Mouse (Mus musculus) heart, embryonic 11.5 days (tissue): ENCODE results near the gene Ofcc1. TPM values are rescaled to one million over a fixed set of nuclear protein-coding genes. Genes with fewer than 3 reads are reported as not detected.

ENCODE experiments used
- ATAC-seq: fragments of 200-750 bp; cut with Nextera tagmentation; replicated peaks from 2 replicates; pipeline ENCODE4 v1.8.0; 2017; ENCODE audit warnings: moderate library complexity; ENCODE audit not compliant: insufficient number of reproducible peaks, low FRiP score, low TSS enrichment
- H3K27ac ChIP-seq: fragments of 300-500 bp; sonication (generic); 2 replicates; pipeline ENCODE4 v1.5.1; 2014; ENCODE audit warnings: mild to moderate bottlenecking, low read depth, low read length
- H3K27me3 ChIP-seq: fragments of 300-500 bp; sonication (generic); 2 replicates; pipeline ENCODE4 v1.6.1; 2014; ENCODE audit warnings: mild to moderate bottlenecking, low read length, mixed read lengths; ENCODE audit not compliant: control insufficient read depth, insufficient read depth
- H3K36me3 ChIP-seq: fragments of 300-500 bp; sonication (generic); 2 replicates; pipeline ENCODE4 v1.6.1; 2014; ENCODE audit warnings: mild to moderate bottlenecking, low read length, moderate library complexity, mixed read lengths; ENCODE audit not compliant: control insufficient read depth, insufficient read depth
- H3K4me1 ChIP-seq: fragments of 300-500 bp; sonication (generic); 2 replicates; pipeline ENCODE4 v1.6.1; 2014; ENCODE audit warnings: low read length; ENCODE audit not compliant: control insufficient read depth, insufficient read depth
- H3K4me2 ChIP-seq: fragments of 300-500 bp; sonication (generic); 2 replicates; pipeline ENCODE4 v1.6.1; 2014; ENCODE audit warnings: mild to moderate bottlenecking, moderate library complexity
- H3K4me3 ChIP-seq: fragments of 300-500 bp; sonication (generic); 2 replicates; pipeline ENCODE4 v1.5.1; 2014; ENCODE audit warnings: low read depth, low read length
- H3K9ac ChIP-seq: fragments of 300-500 bp; sonication (generic); 2 replicates; pipeline ENCODE4 v1.6.1; 2014; ENCODE audit warnings: mild to moderate bottlenecking, low read depth, low read length, moderate library complexity
- H3K9me3 ChIP-seq: fragments of 300-500 bp; sonication (generic); replicated peaks from 2 replicates; pipeline ENCODE4 v1.6.1; 2016; ENCODE audit warnings: low read length; ENCODE audit not compliant: control insufficient read depth
- WGBS: fragments of 180-500 bp; shearing (Covaris S2); extraction: QIAGEN DNeasy Blood & Tissue Kit; methylation state at CpG from one replicate; pipeline ENCODE4 v1.1.7; 2014; ENCODE audit not compliant: insufficient replicate concordance; 5-methylcytosine and 5-hydroxymethylcytosine counted together
- polyA plus RNA-seq: library from polyadenylated mRNA; unstranded; fragments of >200 nt; fragmentation: Nextera tagmentation; extraction: Ambion mirVana; gene quantifications from 2 replicates; pipeline ENCODE4 v1.2.1, GENCODE M21; 2014

Ofcc1 gene
- polyA plus RNA-seq, result not detected in 2 replicates

DNA sequence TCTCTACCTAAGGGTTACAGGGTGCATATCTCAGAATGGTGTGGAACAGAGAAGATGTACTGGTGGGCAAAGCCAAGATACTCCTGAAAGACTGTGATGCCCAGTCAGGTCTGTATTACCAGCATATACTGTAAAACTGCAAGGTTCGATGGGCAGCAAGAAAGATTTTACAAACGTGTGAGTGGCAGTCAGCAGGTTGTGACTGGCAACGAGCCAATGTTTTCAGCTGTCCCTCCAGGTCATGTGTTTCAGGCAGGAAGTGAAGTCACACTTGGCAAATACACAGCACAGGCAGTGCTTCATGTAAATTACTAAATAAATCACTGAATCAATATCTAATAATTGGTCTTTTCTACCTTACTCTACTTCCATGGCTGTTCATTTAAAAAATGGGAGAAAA lies at the start of gene Ofcc1:
TSS of gene Ofcc1 (minus strand) at position 163 of the 400 bp plus-strand sequence.
- ATAC-seq, result no peak; the same call in 1 of the 2 replicates
- Histone ChIP-seq H3K4me3 (no peak within 1 kb of the TSS), H3K27me3 (no peaks in the 10 kb centered on the region), H3K4me1 (peaks cover 8% of the 10 kb centered on the region), H3K27ac (no peak within 1 kb of the TSS; the same call in 1 of the 2 replicates), H3K4me2 (no peak within 1 kb of the TSS), H3K9me3 (no peaks in the 10 kb centered on the region), H3K36me3 (no peaks in the 10 kb centered on the region), H3K9ac (no peak within 1 kb of the TSS)
- WGBS, result 59% methylated on average over 3 of the region's 3 CpGs

DNA sequence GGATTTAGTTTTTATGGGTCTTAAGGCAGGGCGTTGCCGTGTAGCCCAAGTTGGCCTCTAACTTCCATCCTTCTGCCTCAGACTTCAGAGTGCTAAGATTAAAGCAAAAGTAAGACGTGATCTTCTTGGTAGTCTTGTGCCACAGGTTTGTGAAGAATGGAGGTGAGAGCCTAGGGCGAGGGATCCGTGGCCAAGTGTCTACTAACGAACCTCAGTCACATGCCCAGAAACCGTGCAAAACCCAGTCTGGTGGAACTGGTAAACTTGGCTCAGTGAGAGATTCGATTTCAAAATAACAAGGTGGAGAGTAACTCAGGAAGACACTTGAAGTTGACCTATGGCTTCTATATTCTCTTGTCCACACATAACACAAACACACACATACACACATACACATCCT lies 28.9 kb upstream of the Ofcc1 start:
- WGBS, result 82% methylated on average over 8 of the region's 8 CpGs
- no peaks in the 10 kb centered on the region for H3K27me3 ChIP-seq
- no peak overlapping the region for H3K9ac ChIP-seq
- no peaks in the 10 kb centered on the region for H3K4me1 ChIP-seq
- no peak overlapping the region for H3K4me2 ChIP-seq
- no peak for ATAC-seq
- no peaks in the 10 kb centered on the region for H3K9me3 ChIP-seq
- no peaks in the 10 kb centered on the region for H3K36me3 ChIP-seq
- no peak overlapping the region for H3K4me3 ChIP-seq
- no peak overlapping the region for H3K27ac ChIP-seq

DNA sequence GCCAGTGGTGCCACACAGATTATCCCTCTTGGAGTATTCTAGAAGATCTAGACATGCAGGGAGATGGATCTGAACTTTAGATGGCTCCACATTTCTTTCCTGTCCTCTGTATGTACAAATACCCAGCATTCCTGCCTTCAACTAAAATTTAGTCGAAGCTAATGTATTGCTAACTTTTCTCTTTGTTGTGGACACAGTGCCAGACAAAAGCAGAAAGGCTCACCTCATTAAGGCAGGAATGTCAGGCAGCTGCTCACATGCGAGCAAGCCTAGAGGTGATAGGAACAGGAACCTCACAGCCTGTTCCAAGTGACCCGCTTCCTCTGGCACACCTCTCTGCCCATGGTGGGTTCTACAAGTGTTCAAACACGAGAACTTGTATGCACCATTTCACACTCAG lies 26.2 kb upstream of the Ofcc1 start:
- WGBS, result 38% methylated on average over 4 of the region's 4 CpGs
- Histone ChIP-seq H3K9ac (no peak overlapping the region), H3K4me2 (no peak overlapping the region), H3K4me1 (peaks cover 2% of the 10 kb centered on the region; the same call in 1 of the 2 replicates), H3K27me3 (no peaks in the 10 kb centered on the region), H3K4me3 (no peak overlapping the region), H3K27ac (no peak overlapping the region), H3K36me3 (no peaks in the 10 kb centered on the region), H3K9me3 (no peaks in the 10 kb centered on the region)
- no peak for ATAC-seq

DNA sequence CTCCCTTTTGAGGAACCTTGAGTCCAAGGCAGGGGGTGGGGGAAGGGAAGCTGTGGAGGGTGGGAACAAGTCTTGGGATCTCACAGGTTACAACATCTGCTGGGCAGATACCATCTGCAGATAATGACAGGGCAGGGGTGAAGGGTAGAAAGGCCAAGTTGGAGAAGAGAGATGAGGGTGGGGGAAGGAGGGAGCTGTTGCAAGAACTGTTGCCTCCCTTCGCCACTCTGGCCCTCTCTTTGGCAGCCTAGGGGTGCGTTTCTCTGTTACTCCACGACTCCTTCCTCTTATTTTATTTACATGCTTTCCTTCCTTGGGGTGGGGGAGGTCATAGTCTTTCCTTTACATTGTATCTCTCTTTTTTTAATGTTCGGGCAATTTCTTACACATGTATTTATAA lies 23.7 kb upstream of the Ofcc1 start:
- Histone ChIP-seq H3K9me3 (no peaks in the 10 kb centered on the region), H3K27me3 (no peaks in the 10 kb centered on the region), H3K4me1 (peaks cover 2% of the 10 kb centered on the region; the same call in 1 of the 2 replicates), H3K4me3 (no peak overlapping the region), H3K4me2 (no peak overlapping the region), H3K36me3 (no peaks in the 10 kb centered on the region), H3K9ac (no peak overlapping the region), H3K27ac (no peak overlapping the region)
- ATAC-seq, result no peak
- 67% methylated on average over 4 of the region's 4 CpGs for WGBS

DNA sequence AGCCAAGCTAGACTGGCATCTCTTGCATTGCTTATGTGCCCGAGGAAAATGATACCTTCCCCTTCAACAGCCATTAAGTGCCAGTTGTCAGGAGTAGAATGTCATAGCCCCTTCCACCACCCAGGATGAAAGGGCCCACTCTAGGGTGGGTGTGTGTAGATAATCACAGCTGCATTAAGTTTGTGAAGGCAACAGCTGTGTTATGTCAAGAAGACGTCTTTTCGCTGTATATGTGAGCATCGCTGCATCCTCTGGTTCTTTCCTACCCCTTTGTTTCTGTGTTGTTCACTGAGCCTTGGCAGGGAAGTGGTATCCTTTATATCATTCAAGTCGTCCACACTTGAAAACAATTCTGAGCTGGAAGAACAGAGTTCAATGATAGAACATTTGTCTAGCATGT lies 15.5 kb upstream of the Ofcc1 start:
- ATAC-seq, result no peak
- no peak overlapping the region for H3K9ac ChIP-seq
- H3K4me3 ChIP-seq, result no peak overlapping the region
- H3K27me3 ChIP-seq, result no peaks in the 10 kb centered on the region
- no peak overlapping the region for H3K27ac ChIP-seq
- no peaks in the 10 kb centered on the region for H3K36me3 ChIP-seq
- no peak overlapping the region for H3K4me2 ChIP-seq
- WGBS, result 62% methylated on average over 5 of the region's 5 CpGs
- no peaks in the 10 kb centered on the region for H3K9me3 ChIP-seq
- no peaks in the 10 kb centered on the region for H3K4me1 ChIP-seq

DNA sequence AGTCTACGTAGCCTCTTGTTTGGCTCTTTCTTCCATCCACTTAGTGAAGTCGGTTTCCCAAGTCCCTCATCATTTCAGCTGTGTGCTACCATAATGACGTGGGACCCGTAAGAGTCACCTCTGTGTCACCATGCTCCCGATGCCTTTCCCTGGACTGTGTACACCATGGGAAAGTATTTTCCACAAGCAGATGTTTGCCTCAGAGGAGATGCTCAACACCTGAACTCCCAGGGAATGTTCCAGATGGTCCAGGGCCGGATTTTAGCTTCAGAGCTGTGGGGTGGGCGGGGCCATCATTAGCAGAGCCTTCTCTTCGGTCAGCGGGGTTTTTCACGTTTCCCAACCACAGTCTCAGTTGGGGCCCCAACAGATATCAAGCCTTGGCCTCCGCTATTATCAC lies 5.5 kb upstream of the Ofcc1 start:
- no peaks in the 10 kb centered on the region for H3K9me3 ChIP-seq
- no peak overlapping the region for H3K27ac ChIP-seq
- no peak for ATAC-seq
- H3K4me3 ChIP-seq, result no peak overlapping the region
- no peak overlapping the region for H3K4me2 ChIP-seq
- 65% methylated on average over 11 of the region's 11 CpGs for WGBS
- H3K4me1 ChIP-seq, result no peaks in the 10 kb centered on the region
- no peak overlapping the region for H3K9ac ChIP-seq
- H3K27me3 ChIP-seq, result no peaks in the 10 kb centered on the region
- H3K36me3 ChIP-seq, result no peaks in the 10 kb centered on the region

DNA sequence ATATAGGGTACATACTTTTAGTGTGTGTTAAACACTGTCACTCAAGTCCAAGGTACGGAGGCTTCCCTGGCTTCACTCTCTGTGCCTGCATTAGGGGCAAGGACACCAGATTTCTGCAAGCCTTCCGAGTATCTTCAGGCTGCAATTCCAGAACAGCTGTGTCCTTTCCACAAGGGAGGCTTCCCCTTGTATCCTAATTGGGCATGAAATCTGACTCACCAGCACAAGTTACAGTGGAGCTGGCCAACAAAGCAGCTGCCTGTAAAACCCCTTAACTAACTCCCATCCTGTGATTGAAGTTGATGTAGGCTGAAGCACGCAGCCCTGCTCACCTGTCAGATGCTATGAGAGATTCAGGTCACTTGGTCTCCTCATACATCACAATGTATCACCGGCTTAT lies 3.6 kb upstream of the Ofcc1 start:
- no peak for ATAC-seq
- Histone ChIP-seq H3K9ac (no peak overlapping the region), H3K4me2 (no peak overlapping the region), H3K4me1 (peaks cover 8% of the 10 kb centered on the region), H3K27me3 (no peaks in the 10 kb centered on the region), H3K36me3 (no peaks in the 10 kb centered on the region), H3K9me3 (no peaks in the 10 kb centered on the region), H3K4me3 (no peak overlapping the region), H3K27ac (no peak overlapping the region)
- WGBS, result 67% methylated on average over 4 of the region's 4 CpGs

DNA sequence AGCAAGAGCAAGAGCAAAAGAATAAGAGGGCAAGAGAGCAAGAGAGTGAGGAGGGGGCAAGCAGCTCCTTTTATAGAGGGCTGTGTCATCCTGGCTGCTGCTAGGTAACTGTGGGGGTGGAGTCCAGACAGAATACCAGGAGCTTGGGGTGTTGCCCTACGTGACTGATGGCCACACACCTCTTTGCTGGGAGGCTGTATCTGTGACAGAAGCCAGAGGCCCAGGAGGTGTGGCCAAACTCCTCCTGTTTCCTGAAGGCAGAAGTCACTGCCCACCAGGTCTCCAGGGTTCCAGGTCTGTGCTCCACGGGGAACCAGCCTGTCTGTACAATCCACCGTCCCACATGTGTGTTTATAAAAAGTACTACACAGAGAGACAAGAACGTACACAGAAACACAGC lies 558 bp downstream of the Ofcc1 start:
- ATAC-seq, result no peak
- WGBS, result 23% methylated on average over 4 of the region's 4 CpGs
- H3K9ac ChIP-seq, result no peak overlapping the region

DNA sequence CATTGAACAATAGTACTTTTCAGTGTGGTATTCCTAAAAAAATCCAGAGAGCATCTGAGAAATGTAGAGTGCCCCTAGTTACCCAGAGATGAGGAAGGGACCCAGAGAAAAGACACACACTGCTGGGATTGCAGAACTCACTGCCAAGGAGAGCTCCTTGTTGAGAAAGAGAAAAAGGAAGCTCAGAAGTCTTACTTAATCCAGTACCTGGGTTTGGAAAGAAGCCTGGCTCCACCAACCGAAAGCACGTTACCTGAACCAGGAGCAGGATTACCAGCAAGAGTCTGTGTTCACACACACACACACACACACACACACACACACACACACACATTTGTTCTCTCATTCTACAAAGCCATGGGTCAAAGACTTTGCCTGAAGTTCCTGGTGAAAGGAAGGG lies 14.2 kb downstream of the Ofcc1 start:
- Histone ChIP-seq H3K4me2 (no peak overlapping the region), H3K9me3 (no peaks in the 10 kb centered on the region)

More for the DNA sequence above, 558 bp downstream of the Ofcc1 start:
- no peaks in the 10 kb centered on the region for H3K36me3 ChIP-seq
- no peaks in the 10 kb centered on the region for H3K27me3 ChIP-seq
- H3K4me2 ChIP-seq, result no peak overlapping the region
- peaks cover 8% of the 10 kb centered on the region for H3K4me1 ChIP-seq
- no peak overlapping the region for H3K4me3 ChIP-seq
- H3K27ac ChIP-seq, result no peak overlapping the region; the same call in 1 of the 2 replicates
- H3K9me3 ChIP-seq, result no peaks in the 10 kb centered on the region

More for the DNA sequence above, 14.2 kb downstream of the Ofcc1 start:
- no peaks in the 10 kb centered on the region for H3K27me3 ChIP-seq
- no peak for ATAC-seq
- no peaks in the 10 kb centered on the region for H3K36me3 ChIP-seq
- no peak overlapping the region for H3K9ac ChIP-seq
- no peaks in the 10 kb centered on the region for H3K4me1 ChIP-seq
- H3K27ac ChIP-seq, result no peak overlapping the region
- WGBS, result 86% methylated on average over 2 of the region's 2 CpGs
- H3K4me3 ChIP-seq, result no peak overlapping the region
